Mouse (Mus musculus) ovary, postnatal 36 days (tissue): ENCODE results near the gene Adamts7.

ENCODE experiments used
- DNase-seq: peaks from one replicate; pipeline ENCODE4 v3.0.0; 2022; ENCODE audit warnings: low spot score, mixed read lengths

Gene Adamts7

DNA sequence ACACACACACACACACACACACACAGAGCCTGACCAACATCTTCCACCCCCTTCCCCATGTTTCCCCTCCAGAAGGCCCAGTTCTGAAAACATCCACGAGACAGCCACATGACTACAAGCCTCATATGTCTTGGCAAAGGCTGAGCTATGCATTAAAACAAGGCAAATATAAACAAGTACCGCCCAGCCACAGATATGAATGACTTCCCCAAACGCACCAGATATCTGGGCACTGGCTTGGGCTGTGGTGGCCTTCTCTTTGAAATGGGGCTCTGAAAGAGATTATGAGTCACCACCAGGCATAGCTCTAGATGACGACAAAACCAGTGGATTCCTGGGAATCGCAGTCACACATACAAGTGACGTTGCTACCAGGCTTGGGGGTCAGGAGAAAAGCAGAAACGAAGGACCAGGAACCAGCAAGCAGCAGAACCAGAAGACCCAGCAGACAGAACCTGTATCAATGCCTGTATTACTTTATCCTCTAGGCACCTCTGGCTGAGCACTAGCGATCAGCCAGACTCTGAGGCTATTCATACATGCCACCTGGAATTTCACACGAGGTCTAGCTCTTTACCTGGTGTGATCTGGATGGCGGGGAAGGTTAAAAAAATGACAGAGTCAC is 72.5 kb downstream of the Adamts7 start:
- DNase-seq = no peak

DNA sequence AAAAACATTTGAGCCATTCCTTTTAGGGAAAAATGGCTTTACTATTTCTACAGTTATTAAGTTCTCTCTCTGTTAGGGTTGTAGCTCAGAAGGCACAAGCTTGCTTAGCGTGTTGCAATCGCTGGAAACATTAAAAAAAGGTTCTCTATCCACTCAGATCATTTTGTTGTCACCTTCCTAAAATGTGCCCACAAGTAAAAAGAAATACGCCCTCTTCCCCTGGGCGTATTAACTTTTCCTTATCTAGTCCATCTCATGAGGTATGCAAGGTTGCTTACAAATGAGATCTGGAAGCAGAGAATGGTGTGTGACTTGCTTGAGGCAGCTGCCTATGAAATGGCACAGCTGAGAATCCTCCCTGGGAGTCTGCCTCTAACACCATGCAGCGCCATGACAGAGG is 73.9 kb downstream of the Adamts7 start:
- no peak for DNase-seq

DNA sequence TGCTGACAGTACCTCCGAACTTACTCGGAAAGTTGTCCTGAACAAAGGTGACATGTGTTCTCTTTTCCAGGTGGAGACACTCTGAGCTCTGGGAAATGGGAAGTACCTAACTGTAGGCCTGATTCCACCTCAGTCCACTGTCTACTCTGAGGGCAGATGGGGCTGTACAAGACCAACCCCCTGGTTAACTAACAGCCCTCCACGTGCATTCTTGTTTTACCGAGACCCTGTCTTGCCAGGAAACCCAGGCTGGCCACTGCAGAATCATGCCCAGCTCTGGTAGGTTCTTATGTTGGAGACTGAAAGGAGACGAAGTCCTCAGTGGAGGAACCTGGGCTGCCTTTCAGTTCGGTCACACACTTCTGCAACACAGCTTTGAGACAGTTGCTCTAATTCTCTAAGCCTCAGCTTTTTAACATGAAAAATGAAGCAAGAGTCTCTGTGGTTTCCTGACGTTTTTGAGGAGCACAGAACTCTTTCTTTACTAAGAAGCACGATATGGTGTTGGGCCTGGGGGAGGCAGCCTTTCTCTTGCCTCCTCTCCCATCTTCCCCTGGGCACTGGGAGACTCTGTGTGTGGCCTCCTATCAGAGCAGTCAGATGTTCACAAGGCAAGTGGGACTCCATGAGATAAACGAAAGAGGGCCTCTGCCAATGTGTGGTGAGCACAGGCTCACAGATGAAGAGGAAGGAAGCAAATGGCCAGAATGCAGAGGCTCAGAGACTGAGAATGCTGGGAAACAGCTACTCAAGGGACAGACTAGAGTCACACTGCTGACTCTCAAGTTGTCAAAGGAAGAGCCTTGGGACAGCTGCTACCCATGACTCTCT is 74.6 kb downstream of the Adamts7 start:
- DNase-seq = no peak

DNA sequence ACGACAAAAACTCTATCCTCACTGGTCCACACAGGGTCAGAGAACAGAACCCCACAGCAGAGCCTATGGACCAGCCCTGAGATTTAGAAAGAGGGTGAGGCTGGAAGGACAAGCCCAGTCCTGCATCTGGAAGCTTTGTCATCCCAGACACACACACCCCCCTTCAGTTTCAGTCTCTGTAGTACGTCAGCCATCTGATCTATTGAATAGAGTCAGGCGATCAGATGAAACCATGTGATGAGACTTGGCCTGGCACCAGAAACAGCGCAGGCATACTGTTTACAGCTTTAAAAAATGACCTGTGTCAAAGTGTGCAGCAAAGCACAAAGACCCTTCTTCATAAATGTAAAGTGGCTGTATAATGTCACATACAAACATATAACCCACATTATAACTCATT is 77.7 kb downstream of the Adamts7 start:
- DNase-seq = no peak

DNA sequence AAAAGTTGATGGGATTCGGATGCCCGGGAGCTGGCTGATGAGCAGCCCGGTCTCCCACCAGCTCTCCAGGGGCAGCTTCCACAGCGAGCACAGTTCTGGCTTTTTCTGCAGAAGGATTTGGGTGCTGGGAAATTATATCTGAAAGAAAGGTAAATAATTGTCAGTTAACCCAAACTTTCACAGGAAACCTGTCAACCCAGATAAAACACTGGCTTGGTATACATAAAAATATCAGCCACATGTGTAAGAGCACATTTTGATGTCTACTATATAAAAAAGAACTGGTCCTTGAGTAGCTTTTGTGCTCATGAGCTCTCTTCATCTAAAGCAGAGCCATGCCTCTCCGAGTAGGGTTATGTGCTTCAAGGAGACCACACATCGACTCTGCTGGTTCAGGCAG is 78.2 kb downstream of the Adamts7 start:
- no peak for DNase-seq

DNA sequence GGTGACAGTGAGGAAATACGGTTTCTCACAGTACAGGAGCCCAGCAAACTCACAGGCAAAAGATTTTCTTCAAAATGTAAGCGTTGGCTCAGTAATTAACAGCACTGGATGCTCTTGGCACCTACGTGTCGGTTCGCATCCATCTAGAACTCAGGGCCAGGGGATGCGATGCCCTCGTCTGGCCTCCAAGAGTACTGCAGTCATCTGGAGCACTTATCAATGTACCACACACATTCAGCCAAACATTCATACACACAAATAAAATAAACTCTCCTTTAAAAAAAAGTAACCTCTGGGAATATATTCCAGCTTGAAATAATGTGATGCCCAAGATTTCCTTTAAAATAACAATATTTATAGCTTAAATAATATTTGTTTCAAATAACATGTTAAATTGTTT is 78.7 kb downstream of the Adamts7 start:
- no peak for DNase-seq

DNA sequence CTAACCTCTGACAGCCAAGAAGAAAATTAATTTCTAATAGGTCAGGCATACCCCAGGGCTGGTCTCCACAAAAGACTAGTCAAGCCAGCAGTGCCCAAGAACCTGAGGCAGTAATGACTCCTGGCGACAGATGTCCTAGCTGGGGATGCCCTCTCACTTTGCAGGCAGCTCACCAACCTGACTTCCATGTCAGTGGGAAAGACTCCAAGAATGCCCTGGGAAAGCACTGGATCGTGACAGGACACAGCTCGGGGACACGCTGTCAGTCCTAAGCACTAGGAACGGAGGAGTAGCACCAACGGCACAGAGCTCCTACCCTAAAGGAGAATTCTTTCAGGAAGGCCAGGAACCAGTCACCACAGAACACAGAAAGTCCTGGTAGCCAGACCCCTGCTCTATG is 79.4 kb downstream of the Adamts7 start:
- DNase-seq = no peak

DNA sequence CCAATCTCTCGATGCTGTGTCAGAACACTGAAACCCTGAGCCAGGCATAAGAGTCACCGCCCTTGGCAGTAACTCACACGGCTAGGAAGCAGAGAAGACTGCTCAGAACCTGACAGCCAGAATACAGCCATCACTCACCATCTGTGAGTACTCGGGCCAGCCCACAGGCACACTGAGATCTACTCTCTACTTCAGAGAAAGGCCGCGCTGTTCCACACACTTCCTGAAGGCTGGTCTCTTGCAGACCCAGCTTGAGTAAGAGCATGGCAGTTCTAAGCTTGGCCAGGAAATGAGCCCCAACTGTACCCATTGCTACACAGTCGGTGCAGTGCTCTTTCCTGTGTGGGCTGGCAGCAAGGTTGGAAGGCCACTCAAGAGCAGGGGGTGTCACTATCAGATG is 80.0 kb downstream of the Adamts7 start:
- DNase-seq = no peak

DNA sequence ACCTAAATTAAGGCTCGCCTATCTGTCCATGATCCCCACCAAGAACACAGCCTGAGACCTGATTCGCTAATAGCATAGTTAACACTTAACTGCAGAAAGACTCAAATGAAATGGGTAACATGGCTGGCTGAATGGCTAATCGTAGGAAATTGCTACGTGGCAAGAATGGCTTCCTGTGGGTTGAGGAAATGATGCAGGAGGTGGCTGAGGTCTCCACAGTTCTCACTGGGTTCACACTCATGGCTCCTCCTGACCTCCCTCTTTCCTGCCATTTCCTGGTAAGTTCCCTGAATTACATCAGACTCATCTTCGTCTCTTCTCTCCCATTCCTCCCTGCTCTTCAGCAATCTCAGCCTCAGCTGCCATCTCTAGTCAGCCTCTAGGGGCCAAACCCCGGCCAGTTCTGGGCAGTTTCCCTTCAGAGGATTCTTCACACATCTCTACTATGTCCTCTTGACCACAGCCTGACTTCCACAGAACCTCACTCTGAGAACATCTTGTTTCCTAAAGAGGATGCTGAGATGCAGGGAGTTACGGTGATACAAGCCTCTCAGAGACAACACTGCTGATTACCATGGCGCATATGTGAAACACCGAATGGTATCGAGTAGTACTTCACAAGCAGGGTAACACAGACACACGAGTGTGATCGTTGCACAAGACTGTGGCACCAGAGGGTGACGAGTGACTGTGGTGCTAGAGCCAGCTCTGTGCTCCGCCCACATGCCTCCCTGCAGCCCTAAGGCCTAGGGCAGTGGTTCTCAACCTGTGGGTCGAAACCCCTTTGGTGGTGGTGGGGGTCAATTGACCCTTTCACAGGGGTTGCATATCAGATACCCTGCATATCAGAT is 81.7 kb downstream of the Adamts7 start:
- no peak for DNase-seq

DNA sequence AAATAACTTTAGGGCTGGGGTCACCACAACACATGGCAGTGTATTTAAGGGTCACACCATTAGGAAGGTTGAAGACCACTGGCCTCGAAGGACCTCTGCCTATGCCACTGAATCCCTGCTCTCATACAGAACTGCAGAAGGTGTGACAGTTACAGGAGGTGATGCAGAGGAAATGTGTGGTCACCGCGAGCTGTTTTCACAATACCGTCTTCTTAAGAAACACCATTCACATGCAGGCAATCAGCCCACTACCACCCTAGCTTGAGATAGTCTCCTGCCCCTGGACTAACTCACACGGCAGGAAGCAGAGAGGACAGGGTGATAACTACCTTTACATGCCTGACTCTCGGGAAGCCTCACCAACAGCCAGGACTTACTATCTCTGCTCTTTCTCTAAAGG is 82.3 kb downstream of the Adamts7 start:
- no peak for DNase-seq

DNA sequence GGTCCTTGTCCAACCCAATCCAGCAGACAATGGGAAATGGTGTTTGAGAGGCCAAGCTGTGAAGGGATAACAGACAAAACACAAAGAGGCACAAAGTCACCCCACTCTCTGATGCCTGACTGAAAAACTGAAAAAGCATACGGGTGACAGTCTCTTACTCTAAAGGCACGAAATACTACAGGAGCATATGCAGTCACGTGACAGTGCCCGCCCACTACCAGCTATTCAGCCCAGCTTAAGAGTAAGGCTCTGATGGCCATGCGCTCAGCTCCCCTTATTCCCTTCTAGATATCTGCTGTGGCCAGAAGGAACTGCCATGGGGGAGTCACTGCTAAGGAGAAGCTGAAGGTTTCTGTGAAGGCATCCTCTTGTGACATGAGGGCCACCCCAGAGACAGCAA is 82.9 kb downstream of the Adamts7 start:
- no peak for DNase-seq

DNA sequence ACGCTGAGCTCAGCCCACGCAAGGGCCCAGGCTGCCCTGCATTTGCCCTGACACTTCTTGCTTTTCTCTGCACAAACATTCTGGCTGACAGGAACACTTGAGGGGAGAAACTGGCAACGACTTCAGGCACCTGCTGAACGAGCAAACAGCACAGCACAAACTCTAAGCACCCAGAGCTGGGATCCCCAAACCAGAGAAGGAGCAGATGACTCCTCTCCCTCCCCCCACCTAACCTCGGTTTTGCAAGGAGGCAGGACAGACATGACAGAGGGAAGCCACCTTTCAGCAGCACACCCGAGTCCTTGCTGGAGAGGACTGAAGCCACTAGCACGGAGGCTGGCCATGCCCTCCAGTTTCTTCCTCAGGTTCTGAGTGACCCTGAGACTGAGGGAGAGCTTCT is 84.4 kb downstream of the Adamts7 start:
- no peak for DNase-seq

DNA sequence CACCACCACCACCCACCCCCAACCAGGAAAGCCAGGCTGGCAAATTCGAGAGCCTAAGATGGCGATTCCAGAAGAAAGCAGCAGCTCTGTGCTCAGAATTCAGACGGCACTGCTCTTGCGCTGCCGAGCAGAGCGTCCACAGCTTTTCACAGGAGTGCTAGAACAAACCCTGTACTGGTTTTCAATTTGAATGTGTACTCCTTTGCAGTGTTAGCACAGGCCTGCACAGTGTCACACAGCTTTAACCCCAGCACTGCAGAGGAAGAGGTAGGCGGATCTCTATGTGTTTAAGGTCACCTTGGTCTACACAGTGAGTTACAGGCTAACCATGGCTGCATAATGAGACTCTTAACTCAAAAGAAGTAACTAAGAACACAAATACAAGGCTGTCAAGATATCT is 85.5 kb downstream of the Adamts7 start:
- no peak for DNase-seq

DNA sequence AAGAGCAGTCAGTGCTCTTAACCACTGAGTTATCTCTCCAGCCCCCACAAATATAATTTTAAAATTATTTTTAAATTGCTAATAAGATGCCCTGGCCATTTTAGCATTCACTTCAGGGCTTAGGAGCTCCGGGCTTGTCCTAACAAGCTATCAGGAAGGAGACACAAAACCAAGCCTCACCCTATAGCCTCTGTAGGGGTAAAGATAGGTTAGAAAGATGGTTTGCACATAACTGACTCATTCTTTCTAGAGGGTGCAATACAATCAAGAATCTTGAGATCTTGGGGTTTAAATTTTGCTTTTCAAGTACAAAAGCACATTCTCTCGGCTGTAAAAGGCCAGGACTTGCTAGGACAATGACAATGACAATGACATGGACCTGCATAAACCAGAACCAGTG is 86.2 kb downstream of the Adamts7 start:
- no peak for DNase-seq

DNA sequence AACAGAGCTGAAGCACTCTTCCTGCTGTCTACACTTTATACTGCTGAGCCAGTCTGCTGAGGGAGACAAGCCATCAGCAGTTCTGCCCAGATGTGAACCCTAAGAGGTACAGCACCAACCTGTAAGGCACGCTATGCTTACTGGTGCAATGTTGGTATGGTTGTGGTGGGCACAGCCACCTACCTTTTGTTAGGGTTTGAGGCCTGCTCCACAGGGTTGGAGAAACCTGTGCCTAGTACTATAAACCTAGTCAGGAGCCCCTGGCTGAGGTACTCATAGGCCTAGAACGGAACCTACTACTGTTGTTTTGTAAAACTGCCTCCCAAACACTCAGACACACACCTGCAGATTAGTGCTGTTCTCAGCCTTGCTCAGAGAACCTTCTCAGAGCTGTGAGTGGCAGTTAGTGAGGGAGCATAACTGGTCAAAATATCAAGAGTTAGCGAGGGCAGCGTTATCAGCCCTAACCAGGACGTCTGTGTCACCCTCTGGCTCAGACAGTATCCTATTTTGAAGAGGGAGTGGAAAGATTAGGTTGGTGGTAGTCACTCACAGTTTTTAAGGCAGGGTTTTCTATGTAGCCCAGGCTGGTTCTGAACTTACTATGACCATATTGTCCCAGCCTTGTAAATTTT is 87.4 kb downstream of the Adamts7 start:
- no peak for DNase-seq

DNA sequence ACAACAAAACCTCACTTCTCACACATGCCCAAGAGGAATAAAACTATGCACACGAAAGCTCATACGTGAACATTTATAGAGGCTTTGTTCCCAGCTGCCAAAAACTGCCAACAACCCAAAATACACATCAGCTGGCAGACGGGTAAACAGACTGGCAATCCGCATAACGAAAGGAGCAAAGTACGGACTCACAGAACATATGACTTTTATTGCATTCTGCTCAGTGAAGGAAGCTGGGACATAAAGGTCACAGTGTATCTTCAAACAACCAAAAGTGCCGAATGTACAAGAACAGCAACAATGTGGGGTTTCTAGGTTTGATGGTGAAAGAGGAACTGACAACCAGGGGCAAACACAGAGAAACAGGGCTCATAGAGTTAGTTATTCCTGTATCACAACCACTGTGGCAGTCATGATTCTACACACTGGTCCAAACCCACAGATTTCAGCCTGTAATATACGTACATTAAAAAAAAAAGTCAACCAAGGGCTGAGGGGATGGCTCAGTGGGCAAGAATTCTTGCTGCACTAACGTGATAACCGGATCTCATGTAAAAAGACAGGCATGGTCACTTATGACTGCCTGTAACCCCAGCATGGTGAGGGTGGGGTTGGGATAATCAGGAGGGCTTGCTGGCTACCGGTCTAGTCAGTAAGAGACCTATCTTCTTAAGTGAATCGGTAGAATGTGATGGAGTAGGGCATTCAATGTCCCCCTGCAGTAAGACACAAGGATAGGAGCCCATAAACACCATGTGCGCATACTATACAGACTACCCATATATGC is 88.3 kb downstream of the Adamts7 start:
- no peak for DNase-seq

DNA sequence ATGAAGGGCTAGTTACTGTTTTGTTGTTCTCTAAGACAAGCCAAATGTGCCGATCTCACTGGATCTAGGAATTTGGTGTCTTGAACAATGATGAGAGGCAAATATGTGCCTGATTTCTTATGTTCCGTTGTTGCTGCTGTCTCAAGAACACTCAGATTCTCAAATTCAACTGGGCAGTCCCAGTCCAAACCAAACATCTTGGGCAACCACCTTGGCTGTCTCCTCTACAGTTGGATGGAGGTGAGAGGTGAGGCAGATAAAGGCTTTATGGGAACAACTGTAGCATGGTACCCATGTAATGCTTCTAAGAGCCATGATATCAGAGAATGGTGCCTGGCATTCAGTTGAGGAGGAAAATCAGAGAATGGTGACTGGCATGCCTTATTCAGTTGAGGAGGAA is 90.3 kb downstream of the Adamts7 start:
- no peak for DNase-seq

DNA sequence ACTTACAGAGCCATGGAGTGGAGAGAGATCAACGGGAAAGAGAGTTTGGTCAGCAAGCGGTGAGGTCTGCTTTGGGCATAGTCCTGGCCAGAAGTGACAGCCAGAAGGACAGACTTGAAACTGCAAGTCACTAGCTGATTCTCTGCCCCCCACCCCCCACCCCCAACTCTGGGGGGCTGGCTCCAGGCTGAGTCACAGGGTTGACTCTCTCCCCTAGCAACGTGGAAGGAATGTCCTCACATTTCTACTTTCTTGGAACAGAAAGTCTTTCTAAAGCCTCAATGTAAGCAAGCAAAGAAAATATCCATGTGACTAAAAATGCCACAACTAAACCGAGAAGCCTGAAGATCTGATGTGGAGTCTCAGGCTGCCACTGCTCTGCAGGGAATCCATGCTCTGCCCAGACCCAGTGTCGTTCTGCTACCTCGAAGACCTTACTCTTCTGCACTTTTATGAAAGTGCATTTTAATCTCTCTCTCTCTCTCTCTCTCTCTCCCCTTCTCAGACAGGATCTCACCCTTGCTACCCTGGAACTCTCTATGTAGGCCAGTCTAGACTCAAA is 93.1 kb downstream of the Adamts7 start:
- no peak for DNase-seq

DNA sequence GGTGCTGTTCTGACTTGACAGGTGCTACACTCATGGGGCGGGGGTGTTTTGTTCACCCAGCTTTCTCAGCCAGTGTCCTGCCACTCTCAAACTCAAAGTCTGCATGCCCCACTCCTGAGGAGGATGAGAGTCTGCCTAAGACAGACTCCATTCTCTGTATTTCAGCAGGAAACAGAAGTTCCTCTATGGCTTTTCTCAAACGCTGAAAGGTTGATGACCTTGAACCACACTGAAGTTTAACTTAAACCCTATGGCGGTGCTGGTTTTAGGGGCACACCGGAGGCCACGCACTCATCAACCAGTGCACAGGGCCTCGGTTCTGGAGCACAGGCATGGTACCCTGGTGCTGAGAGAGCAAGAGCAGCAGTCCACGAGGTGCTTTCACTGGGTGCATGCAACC is 94.4 kb downstream of the Adamts7 start:
- DNase-seq = no peak
